Mouse (Mus musculus): Measurements from ENCODE around the gene Prkag3.

DNA sequence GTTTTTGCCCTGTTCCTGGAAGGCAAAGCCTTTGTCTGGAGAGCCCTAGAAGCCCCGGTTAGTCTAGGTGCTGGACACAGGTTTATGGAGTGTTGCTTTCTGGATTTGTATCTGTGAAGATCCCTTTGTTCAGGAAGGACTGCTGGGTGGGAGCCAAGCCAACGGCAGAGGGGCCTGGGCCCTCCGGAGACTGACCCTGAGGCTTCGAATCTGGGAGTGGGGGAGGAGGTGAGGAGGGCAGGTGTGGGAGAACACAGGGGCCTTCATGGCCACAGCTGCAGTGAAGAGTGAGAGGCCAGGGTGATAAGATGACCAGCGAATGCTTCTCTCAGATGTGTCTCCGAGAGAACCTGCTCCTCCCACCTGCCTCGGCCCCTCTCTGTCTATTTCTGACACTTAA, 25.0 kb upstream of the Prkag3 start:
- TF ChIP-seq POLR2A (IDR thresholded peaks at IDR 0.05; ENCODE audit: low read depth, low read length): no peak
- no peak for TF ChIP-seq CTCF (IDR thresholded peaks at IDR 0.05; ENCODE audit: extremely low read depth, insufficient read depth, insufficient read length, insufficient replicate concordance)
